Mouse (Mus musculus): Measurements from ENCODE around the gene Mypop. TPM values are rescaled to one million over a fixed set of nuclear protein-coding genes. Genes with fewer than 3 reads are reported as not detected.
A peak's percentile ranks its signal among the peaks of the same experiment; 100 is the strongest.

Gene Mypop
- polyA plus RNA-seq, 1 experiment from 2014 or later, result 6.7 TPM

DNA sequence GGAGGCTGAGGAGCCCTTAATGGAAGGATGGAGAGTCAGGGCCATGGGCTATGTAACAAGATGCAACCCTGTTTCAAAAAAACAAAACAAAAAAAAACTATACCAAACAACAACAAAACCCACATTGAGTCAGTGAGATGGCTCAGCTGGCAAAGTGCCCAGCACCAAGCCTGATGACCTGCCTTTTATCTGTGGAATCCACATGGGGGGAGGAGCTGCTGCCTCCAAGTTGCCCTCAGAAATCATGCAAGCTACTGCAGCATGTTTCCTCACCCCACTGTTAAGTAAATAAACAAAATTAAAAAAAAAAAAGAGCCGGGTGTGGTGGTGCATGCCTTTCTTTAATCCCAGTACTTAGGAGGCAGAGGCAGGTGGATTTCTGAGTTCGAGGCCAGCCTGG lies 4.5 kb upstream of the Mypop start:
- no peak overlapping the region for H3K27ac ChIP-seq
- no peaks in the 10 kb centered on the region for H3K36me3 ChIP-seq (replicated peaks; ENCODE audit: control insufficient read depth, insufficient read depth)
- no peak for DNase-seq (ENCODE audit: low spot score)
- no peak overlapping the region for H3K9ac ChIP-seq
- no peak for ATAC-seq (ENCODE audit: low FRiP score)
- 85% methylated on average over 2 of the region's 2 CpGs for WGBS
- no peaks in the 10 kb centered on the region for H3K27me3 ChIP-seq (ENCODE audit: control insufficient read depth, insufficient read depth, low read length)
- peaks cover 7% of the 10 kb centered on the region for H3K4me1 ChIP-seq (replicated peaks; ENCODE audit: control insufficient read depth, insufficient read depth, low read length)
- no peak overlapping the region for H3K4me2 ChIP-seq (replicated peaks)
- no peak overlapping the region for H3K4me3 ChIP-seq (replicated peaks; ENCODE audit: low read length)
- H3K9me3 ChIP-seq (ENCODE audit: control insufficient read depth, low read length), result no peaks in the 10 kb centered on the region

DNA sequence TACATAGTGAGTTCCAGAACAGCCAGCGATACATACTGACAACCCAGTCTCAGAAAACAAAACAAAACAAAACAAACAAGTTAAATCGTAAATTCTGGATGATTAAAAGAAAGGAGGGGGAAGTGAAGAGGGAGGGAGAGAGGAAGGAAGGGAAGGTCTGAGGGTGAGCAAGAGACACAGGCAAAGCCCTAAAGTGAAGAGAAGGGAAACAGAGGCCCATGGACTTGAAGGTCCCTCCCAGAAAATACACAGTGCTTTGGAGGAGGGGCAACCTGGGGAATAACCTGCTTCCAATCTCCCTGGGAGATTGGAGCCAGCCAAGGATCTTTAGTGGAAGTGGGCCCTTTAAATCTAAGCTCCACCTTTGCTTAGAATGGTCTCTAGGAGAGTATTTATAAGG lies 3.9 kb upstream of the Mypop start, which contains the start of gene Nanos2:
Gene Nanos2 (plus strand): TSS at position 301 of the 400 bp plus-strand sequence.
- DNase-seq (ENCODE audit: low spot score) (no peak), ATAC-seq (ENCODE audit: low FRiP score) (no peak)
- peaks cover 7% of the 10 kb centered on the region for H3K4me1 ChIP-seq (replicated peaks; ENCODE audit: control insufficient read depth, insufficient read depth, low read length)
- no peaks in the 10 kb centered on the region for H3K9me3 ChIP-seq (ENCODE audit: control insufficient read depth, low read length)
- H3K4me3 ChIP-seq (replicated peaks; ENCODE audit: low read length), result no peak within 1 kb of the TSS
- no peak within 1 kb of the TSS for H3K4me2 ChIP-seq (replicated peaks)
- H3K36me3 ChIP-seq (replicated peaks; ENCODE audit: control insufficient read depth, insufficient read depth), result no peaks in the 10 kb centered on the region
- no peak within 1 kb of the TSS for H3K27ac ChIP-seq
- H3K9ac ChIP-seq, result no peak within 1 kb of the TSS
- no peaks in the 10 kb centered on the region for H3K27me3 ChIP-seq (ENCODE audit: control insufficient read depth, insufficient read depth, low read length)
- 74% methylated on average over 2 of the region's 2 CpGs for WGBS

DNA sequence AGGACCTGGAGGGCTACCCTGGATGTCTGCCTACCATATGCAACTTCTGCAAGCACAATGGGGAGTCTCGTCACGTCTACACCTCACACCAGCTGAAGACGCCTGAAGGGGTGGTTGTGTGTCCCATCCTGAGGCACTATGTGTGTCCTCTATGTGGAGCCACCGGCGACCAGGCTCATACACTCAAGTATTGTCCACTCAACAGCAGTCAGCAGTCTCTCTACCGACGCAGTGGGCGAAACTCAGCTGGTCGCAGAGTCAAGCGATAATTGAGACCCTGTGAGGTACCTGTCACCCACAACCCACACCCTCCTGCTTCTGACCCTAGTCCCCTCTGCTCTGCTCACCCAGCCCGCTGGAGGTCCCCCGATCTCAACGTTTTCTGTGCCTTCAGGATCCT lies 3.3 kb upstream of the Mypop start:
- peaks cover 14% of the 10 kb centered on the region for H3K4me1 ChIP-seq (replicated peaks; ENCODE audit: control insufficient read depth, insufficient read depth, low read length)
- H3K4me3 ChIP-seq (replicated peaks; ENCODE audit: low read length), result no peak overlapping the region
- no peak overlapping the region for H3K9ac ChIP-seq
- ATAC-seq (ENCODE audit: low FRiP score), result no peak
- no peaks in the 10 kb centered on the region for H3K36me3 ChIP-seq (replicated peaks; ENCODE audit: control insufficient read depth, insufficient read depth)
- H3K4me2 ChIP-seq (replicated peaks), result no peak overlapping the region
- no peaks in the 10 kb centered on the region for H3K27me3 ChIP-seq (ENCODE audit: control insufficient read depth, insufficient read depth, low read length)
- WGBS, result 77% methylated on average over 13 of the region's 13 CpGs
- no peak overlapping the region for H3K27ac ChIP-seq
- H3K9me3 ChIP-seq (ENCODE audit: control insufficient read depth, low read length), result no peaks in the 10 kb centered on the region
- DNase-seq (ENCODE audit: low spot score), result no peak

DNA sequence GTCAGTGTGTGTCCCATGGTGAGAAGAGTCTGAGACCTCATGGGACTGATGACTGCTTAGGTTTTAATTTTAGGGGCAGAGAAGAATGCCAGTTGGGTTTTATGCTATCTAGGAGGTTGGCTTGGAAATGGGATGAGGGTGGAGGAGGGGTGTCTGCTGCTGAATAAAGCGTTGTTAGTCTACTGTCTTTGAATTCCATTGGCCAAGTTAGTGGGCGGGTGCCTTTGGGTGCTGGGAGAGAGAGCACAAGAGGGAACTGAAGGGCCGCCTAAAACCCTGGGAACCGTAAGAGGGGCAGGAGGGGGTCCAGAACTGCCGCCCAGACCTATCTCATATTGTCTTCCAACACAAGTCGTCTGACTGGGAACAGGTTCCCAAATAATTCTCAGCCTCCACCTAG lies 2.3 kb upstream of the Mypop start:
- DNase-seq (ENCODE audit: low spot score) (no peak), ATAC-seq (ENCODE audit: low FRiP score) (no peak)
- Histone ChIP-seq H3K9ac (no peak overlapping the region), H3K4me1 (replicated peaks; ENCODE audit: control insufficient read depth, insufficient read depth, low read length) (peaks cover 22% of the 10 kb centered on the region), H3K27ac (no peak overlapping the region), H3K36me3 (replicated peaks; ENCODE audit: control insufficient read depth, insufficient read depth) (no peaks in the 10 kb centered on the region), H3K9me3 (ENCODE audit: control insufficient read depth, low read length) (no peaks in the 10 kb centered on the region), H3K4me2 (replicated peaks) (no peak overlapping the region), H3K27me3 (ENCODE audit: control insufficient read depth, insufficient read depth, low read length) (no peaks in the 10 kb centered on the region), H3K4me3 (replicated peaks; ENCODE audit: low read length) (no peak overlapping the region)
- 76% methylated on average over 6 of the region's 6 CpGs for WGBS

DNA sequence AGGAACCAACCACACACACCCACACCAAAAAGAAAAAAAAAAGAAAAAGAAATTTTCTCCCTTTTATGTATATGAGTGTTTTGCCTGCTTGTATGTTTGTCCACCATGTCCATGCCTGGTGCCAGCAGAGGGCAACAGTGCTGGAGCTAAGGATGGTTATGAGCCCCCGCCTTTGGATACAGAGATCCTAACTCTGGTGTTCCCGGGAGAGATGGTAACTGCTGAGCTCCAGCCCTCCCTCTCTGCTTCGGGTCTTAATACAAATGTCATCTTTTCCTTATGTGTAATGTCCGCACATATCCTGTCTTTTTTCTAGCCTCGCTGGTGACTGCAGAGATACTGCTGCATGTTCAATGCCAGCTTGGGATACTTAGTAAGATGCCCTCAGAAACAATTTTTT lies 1.1 kb upstream of the Mypop start:
- ATAC-seq (ENCODE audit: low FRiP score), result no peak
- Histone ChIP-seq H3K36me3 (replicated peaks; ENCODE audit: control insufficient read depth, insufficient read depth) (no peaks in the 10 kb centered on the region), H3K27ac (peak overlapping the region; percentile 93), H3K27me3 (ENCODE audit: control insufficient read depth, insufficient read depth, low read length) (no peaks in the 10 kb centered on the region), H3K9ac (peak overlapping the region; percentile 57), H3K4me3 (replicated peaks; ENCODE audit: low read length) (peak overlapping the region; percentile 58), H3K4me2 (replicated peaks) (peak overlapping the region; percentile 75), H3K9me3 (ENCODE audit: control insufficient read depth, low read length) (no peaks in the 10 kb centered on the region), H3K4me1 (replicated peaks; ENCODE audit: control insufficient read depth, insufficient read depth, low read length) (peaks cover 28% of the 10 kb centered on the region)
- WGBS, result 5% methylated on average over 5 of the region's 5 CpGs
- DNase-seq (ENCODE audit: low spot score), result peak; percentile 63

DNA sequence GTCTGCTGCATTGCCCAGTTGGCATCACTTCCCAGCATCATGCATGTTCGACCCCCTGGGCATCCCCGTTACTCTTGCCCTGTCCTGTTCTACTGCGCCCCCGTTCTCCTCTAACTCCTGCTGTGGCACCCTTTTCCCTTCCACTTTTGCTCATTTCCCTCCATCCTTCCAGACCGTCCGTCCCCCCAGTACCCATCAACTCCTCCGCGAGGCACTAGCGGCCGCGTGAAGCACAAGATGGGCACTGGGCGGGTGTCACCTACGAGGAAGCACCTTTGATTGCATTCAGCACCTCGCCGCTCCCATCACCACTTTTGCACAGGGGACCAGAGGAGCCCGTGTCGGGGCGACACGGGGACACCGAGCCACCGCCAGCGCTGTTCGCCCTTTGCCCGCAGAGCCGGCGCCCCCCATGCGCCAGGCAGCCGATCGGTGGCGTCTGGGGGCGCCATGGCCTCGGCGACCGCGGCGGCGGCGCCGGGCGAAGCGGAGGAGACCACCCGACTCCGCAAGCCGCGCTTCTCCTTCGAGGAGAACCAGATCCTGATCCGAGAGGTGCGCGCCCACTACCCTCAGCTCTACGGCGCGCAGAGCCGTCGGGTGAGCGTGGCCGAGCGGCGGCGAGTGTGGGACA lies 732 bp downstream of the Mypop start:
- H3K27me3 ChIP-seq (ENCODE audit: control insufficient read depth, insufficient read depth, low read length), result no peaks in the 10 kb centered on the region
- no peak for DNase-seq (ENCODE audit: low spot score)
- no peaks in the 10 kb centered on the region for H3K9me3 ChIP-seq (ENCODE audit: control insufficient read depth, low read length)
- ATAC-seq (ENCODE audit: low FRiP score), result peak; percentile 7; the same call in 1 of the 2 replicates
- peaks cover 30% of the 10 kb centered on the region for H3K4me1 ChIP-seq (replicated peaks; ENCODE audit: control insufficient read depth, insufficient read depth, low read length)
- H3K27ac ChIP-seq, result peak overlapping the region; percentile 78
- H3K36me3 ChIP-seq (replicated peaks; ENCODE audit: control insufficient read depth, insufficient read depth), result no peaks in the 10 kb centered on the region
- H3K9ac ChIP-seq, result peak overlapping the region; percentile 74
- H3K4me2 ChIP-seq (replicated peaks), result peak overlapping the region; percentile 75
- WGBS, result under 1% methylated on average over 53 of the region's 59 CpGs
- H3K4me3 ChIP-seq (replicated peaks; ENCODE audit: low read length), result peak overlapping the region; percentile 58

DNA sequence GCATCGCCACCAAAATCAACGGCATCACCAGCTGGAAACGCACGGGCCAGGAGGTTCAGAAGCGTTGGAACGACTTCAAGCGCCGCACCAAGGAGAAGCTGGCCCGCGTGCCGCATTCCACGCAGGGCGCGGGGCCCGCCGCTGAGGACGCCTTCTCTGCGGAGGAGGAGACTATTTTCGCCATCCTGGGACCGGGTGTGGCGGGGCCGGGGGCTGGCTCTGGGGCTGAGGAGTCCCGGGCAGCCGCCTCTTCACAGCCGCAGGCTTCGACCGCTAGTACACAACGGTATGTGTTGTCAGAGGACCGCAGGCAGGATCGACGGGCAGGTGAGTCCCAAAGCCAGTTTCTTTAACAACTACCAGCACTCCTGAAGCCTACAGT lies 1.2 kb downstream of the Mypop start:
- WGBS, result 3% methylated on average over 31 of the region's 31 CpGs
- Histone ChIP-seq H3K27ac (0 out of 2 replicates have a peak overlapping the region, but pooled peaks have one; percentile 78), H3K36me3 (replicated peaks; ENCODE audit: control insufficient read depth, insufficient read depth) (no peaks in the 10 kb centered on the region), H3K9me3 (ENCODE audit: control insufficient read depth, low read length) (no peaks in the 10 kb centered on the region), H3K27me3 (ENCODE audit: control insufficient read depth, insufficient read depth, low read length) (no peaks in the 10 kb centered on the region), H3K9ac (peak overlapping the region; percentile 74), H3K4me1 (replicated peaks; ENCODE audit: control insufficient read depth, insufficient read depth, low read length) (peaks cover 30% of the 10 kb centered on the region), H3K4me3 (replicated peaks; ENCODE audit: low read length) (peak overlapping the region; percentile 58), H3K4me2 (replicated peaks) (peak overlapping the region; percentile 75)
- no peak for ATAC-seq (ENCODE audit: low FRiP score)
- DNase-seq (ENCODE audit: low spot score), result no peak

DNA sequence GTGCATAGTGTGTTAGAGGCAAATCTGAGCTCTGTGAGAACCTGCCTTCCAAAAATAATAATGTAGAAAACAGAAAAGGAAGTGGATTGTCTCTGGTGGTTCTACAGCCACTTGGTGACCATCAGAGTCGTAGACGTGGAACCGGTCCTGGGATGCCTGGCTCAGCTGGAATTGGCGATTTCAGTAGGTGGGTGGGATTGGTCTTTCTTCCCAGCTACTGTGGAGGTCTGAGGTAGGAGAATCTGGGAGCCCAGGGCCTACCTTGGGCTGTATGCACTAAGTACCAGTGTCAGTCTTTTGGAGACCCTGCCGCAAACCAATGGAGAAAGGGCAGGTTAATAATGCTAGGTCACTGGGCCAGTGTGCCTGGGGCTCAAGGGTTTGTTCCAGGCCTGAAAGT lies 2.0 kb downstream of the Mypop start:
- ATAC-seq (ENCODE audit: low FRiP score) (no peak), DNase-seq (ENCODE audit: low spot score) (no peak)
- H3K36me3 ChIP-seq (replicated peaks; ENCODE audit: control insufficient read depth, insufficient read depth), result no peaks in the 10 kb centered on the region
- no peak overlapping the region for H3K27ac ChIP-seq
- peaks cover 30% of the 10 kb centered on the region for H3K4me1 ChIP-seq (replicated peaks; ENCODE audit: control insufficient read depth, insufficient read depth, low read length)
- 88% methylated on average over 5 of the region's 5 CpGs for WGBS
- no peaks in the 10 kb centered on the region for H3K9me3 ChIP-seq (ENCODE audit: control insufficient read depth, low read length)
- peak overlapping the region; percentile 75 for H3K4me2 ChIP-seq (replicated peaks)
- H3K9ac ChIP-seq, result no peak overlapping the region
- H3K27me3 ChIP-seq (ENCODE audit: control insufficient read depth, insufficient read depth, low read length), result no peaks in the 10 kb centered on the region
- H3K4me3 ChIP-seq (replicated peaks; ENCODE audit: low read length), result peak overlapping the region; percentile 58

DNA sequence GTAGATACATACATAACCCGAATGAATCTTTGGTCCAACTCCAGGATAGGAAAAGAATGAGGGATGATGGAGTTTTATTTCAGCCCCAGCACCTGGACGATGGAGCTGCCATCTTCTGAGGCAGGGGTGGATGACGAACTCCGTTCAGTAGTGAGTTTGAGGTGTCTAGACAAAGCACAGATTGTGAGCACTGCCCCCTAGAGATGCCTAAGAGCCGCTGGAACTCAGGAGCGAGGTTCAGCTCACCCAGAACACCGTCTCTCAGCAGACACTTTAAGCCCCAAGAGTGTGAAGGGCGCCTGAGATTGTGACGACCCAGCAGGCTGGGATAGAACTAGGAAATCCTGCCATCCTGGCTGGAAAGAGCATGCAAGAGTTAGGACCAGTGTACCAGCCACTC lies 7.8 kb downstream of the Mypop start:
- Histone ChIP-seq H3K4me2 (replicated peaks) (no peak overlapping the region), H3K36me3 (replicated peaks; ENCODE audit: control insufficient read depth, insufficient read depth) (0 out of 2 replicates have a peak, but pooled peaks cover 11% of the 10 kb centered on the region), H3K4me1 (replicated peaks; ENCODE audit: control insufficient read depth, insufficient read depth, low read length) (peaks cover 8% of the 10 kb centered on the region; the same call in 1 of the 2 replicates), H3K9ac (no peak overlapping the region), H3K27me3 (ENCODE audit: control insufficient read depth, insufficient read depth, low read length) (no peaks in the 10 kb centered on the region), H3K27ac (no peak overlapping the region), H3K4me3 (replicated peaks; ENCODE audit: low read length) (no peak overlapping the region), H3K9me3 (ENCODE audit: control insufficient read depth, low read length) (no peaks in the 10 kb centered on the region)
- ATAC-seq (ENCODE audit: low FRiP score), result no peak
- 39% methylated on average over 9 of the region's 9 CpGs for WGBS
- DNase-seq (ENCODE audit: low spot score), result no peak

DNA sequence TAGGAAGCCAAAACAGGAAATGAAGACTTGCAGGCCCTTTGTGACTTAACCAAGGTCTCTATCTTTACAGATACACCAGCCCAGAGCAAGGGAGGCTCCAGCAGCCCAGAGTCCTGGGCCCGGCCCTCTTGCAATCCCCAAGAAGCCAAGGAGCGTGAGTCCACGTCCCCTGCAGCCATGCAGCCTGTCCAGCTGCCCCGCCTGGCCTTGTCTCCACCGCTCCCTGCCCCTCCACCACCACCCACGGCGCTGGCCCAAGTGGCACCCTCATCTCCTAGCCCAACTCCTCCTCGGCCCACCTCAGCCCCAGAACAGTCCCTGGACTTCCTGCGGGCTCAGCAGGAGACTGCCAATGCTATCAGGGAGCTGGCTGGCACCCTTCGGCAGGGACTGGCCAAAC lies 9.4 kb downstream of the Mypop start:
- Histone ChIP-seq H3K4me1 (replicated peaks; ENCODE audit: control insufficient read depth, insufficient read depth, low read length) (peaks cover 10% of the 10 kb centered on the region), H3K4me3 (replicated peaks; ENCODE audit: low read length) (peak overlapping the region; percentile 25), H3K27ac (no peak overlapping the region), H3K36me3 (replicated peaks; ENCODE audit: control insufficient read depth, insufficient read depth) (peaks cover 14% of the 10 kb centered on the region), H3K9ac (peak overlapping the region; percentile 47), H3K4me2 (replicated peaks) (peak overlapping the region; percentile 45), H3K9me3 (ENCODE audit: control insufficient read depth, low read length) (no peaks in the 10 kb centered on the region), H3K27me3 (ENCODE audit: control insufficient read depth, insufficient read depth, low read length) (no peaks in the 10 kb centered on the region)
- DNase-seq (ENCODE audit: low spot score) (no peak), ATAC-seq (ENCODE audit: low FRiP score) (no peak)
- 62% methylated on average over 10 of the region's 10 CpGs for whole genome bisulfite sequencing

Measured in hindbrain, embryonic 14.5 days (tissue).